Mouse (Mus musculus) ES-E14 (cell line): ENCODE results near the gene Prss23. TPM values are rescaled to one million over a fixed set of nuclear protein-coding genes. Genes with fewer than 3 reads are reported as not detected.

Experiments used
- DNase-seq: peaks from one replicate; pipeline ENCODE4 v3.0.0-alpha.2; 2013; ENCODE audit warnings: low read depth, low spot score
- H3K27ac ChIP-seq: 2 replicates; pipeline ENCODE4 v1.5.1; 2012; ENCODE audit warnings: low read depth, mild to moderate bottlenecking, low read length, moderate library complexity, mixed read lengths; ENCODE audit not compliant: poor library complexity, insufficient read depth, severe bottlenecking
- H3K36me3 ChIP-seq: 2 replicates; pipeline ENCODE4 v1.6.1; 2012; ENCODE audit warnings: mild to moderate bottlenecking, low read length, moderate library complexity, mixed read lengths; ENCODE audit not compliant: control insufficient read depth, poor library complexity, insufficient read depth, severe bottlenecking
- H3K4me1 ChIP-seq, 2 experiments: fragments of 150-350 bp in 1 of 2; sonication (generic) in 1 of 2; 2 replicates each; pipeline ENCODE4 v1.6.1; 2012; ENCODE audit warnings: low read length in 2 of 2, mild to moderate bottlenecking in 1 of 2, mixed read lengths in 1 of 2; ENCODE audit not compliant: control insufficient read depth in 2 of 2, insufficient read depth in 2 of 2, poor library complexity in 1 of 2
- H3K4me3 ChIP-seq, 2 experiments: fragments of 150-350 bp in 1 of 2; sonication (generic) in 1 of 2; 2 replicates each; pipeline ENCODE4 v1.5.1; 2012; ENCODE audit warnings: low read length in 2 of 2, low read depth in 1 of 2, mild to moderate bottlenecking in 1 of 2, mixed read lengths in 1 of 2; ENCODE audit not compliant: insufficient read depth in 1 of 2, poor library complexity in 1 of 2, severe bottlenecking in 1 of 2
- H3K9ac ChIP-seq: 2 replicates; pipeline ENCODE4 v1.6.1; 2012; ENCODE audit warnings: low read depth, mild to moderate bottlenecking, low read length, mixed read lengths; ENCODE audit not compliant: poor library complexity, insufficient read depth, severe bottlenecking
- H3K9me3 ChIP-seq: fragments of 150-350 bp; sonication (generic); 2 replicates; pipeline ENCODE4 v1.6.1; 2012; ENCODE audit warnings: low read depth, mild to moderate bottlenecking, low read length; ENCODE audit not compliant: control insufficient read depth, insufficient read depth
- CHD2 ChIP-seq: IDR thresholded peaks from 2 replicates; pipeline ENCODE4 v1.6.1; 2014; ENCODE audit warnings: mild to moderate bottlenecking, low read depth, low read length, inconsistent platforms
- HCFC1 ChIP-seq: IDR thresholded peaks from 2 replicates; pipeline ENCODE4 v1.6.1; 2012; ENCODE audit warnings: low read length, inconsistent platforms, borderline replicate concordance; ENCODE audit not compliant: insufficient read depth
- MAFK ChIP-seq: IDR thresholded peaks from 2 replicates; pipeline ENCODE4 v1.6.1; 2014; ENCODE audit warnings: mild to moderate bottlenecking, low read depth, low read length, inconsistent platforms; ENCODE audit not compliant: insufficient read depth
- ZC3H11A ChIP-seq: IDR thresholded peaks from 2 replicates; pipeline ENCODE4 v1.6.1; 2012; ENCODE audit warnings: low read depth, mild to moderate bottlenecking, inconsistent platforms, low read length, borderline replicate concordance
- ZNF384 ChIP-seq: IDR thresholded peaks from 2 replicates; pipeline ENCODE4 v1.6.1; 2012; ENCODE audit warnings: low read depth, low read length, inconsistent platforms
- in situ Hi-C, 2 experiments: fragments of 600-800 bp; cut with MboI; formaldehyde crosslinking; loops; one replicate each; pipeline ENCODE4 v1.15.1; 2025; ENCODE audit warnings: low sequenced_read_pairs in 2 of 2, inconsistent platforms in 1 of 2; ENCODE audit not compliant: unreplicated experiment in 2 of 2
- total RNA-seq: library from RNA; depleted of rRNA; stranded (reverse); fragments of 300-350 nt; gene quantifications from 2 replicates; pipeline ENCODE4 v1.2.3, GENCODE M21; 2012

Gene Prss23
- total RNA-seq, 1 experiment: 126 TPM

DNA sequence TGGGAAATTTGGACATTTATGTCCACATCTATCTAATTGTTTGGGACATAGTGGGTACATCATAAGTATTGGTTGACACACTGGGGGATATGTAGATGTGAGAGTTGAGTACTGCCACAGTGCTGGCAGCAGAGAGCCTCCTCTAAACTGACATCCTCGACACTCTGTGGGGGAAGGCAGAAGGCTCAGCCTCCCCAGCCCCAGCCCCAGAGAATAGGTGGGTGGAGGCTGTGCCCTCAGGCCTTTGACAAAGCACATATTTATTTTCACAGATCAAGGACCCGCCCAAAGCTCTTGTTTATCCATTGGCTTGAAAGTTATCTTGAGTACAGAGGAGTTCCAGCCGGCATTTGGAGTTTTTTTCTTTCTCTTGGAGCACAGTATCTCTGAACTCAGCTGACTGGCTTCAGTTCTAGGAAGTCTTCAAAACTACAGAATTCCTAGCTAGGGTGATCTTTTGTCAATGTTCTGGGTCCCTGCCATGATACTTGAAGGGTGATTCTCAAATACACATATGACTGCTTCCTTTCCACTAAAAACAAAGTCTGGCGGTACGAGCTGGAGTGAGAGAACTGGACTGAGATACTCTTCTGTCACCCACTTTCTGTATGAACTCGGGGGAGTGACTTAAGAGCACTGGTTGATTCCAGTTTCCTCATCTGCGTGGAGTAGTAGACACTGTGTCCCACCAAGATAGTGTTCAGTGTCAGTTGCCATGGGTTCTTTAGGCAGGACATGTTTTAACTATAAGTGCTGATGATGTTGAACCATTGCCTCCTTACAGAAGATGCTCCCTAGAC, 43.0 kb downstream of the Prss23 start:
- in situ Hi-C loops: no loop called here
- no peak overlapping the region for H3K4me3 ChIP-seq
- TF ChIP-seq HCFC1 (no peak), CHD2 (no peak), ZNF384 (no peak), ZC3H11A (no peak), MAFK (no peak)
- DNase-seq: no peak
- H3K36me3 ChIP-seq: no peaks in the 10 kb centered on the region
- H3K4me1 ChIP-seq: no peaks in the 10 kb centered on the region
- H3K9ac ChIP-seq: no peak overlapping the region
- H3K27ac ChIP-seq: no peak overlapping the region
- H3K9me3 ChIP-seq: no peaks in the 10 kb centered on the region; the same call in 1 of the 2 replicates

DNA sequence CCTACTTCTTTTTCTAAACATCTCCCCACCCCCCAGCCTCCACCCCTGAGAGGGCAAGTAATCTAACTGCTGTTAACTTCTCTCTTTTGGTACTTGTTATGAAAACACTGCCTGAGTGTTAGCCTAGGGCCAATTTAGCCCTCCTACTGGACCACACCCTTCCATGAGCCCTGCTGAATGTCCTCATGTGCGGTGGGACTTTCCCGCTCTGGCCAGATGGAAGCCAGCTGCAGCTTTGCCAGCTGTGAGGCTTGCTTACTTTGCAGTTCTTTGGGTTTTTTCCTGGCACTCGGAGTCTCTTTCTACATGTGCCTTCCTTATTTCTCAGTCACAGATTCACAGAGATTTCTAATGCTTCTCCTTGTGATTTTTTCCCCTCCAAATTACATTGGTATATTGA, 45.3 kb downstream of the Prss23 start:
- no peak overlapping the region for H3K4me3 ChIP-seq
- no peaks in the 10 kb centered on the region for H3K36me3 ChIP-seq
- no peak overlapping the region for H3K9ac ChIP-seq
- TF ChIP-seq MAFK (0 out of 2 replicates have a peak, but pooled peaks have one; percentile 3), ZNF384 (no peak)
- no peak for DNase-seq
- in situ Hi-C loops: no loop called here
- no peak overlapping the region; the same call in 1 of the 2 replicates for H3K27ac ChIP-seq
- H3K4me1 ChIP-seq: no peaks in the 10 kb centered on the region
- no peaks in the 10 kb centered on the region; the same call in 1 of the 2 replicates for H3K9me3 ChIP-seq

DNA sequence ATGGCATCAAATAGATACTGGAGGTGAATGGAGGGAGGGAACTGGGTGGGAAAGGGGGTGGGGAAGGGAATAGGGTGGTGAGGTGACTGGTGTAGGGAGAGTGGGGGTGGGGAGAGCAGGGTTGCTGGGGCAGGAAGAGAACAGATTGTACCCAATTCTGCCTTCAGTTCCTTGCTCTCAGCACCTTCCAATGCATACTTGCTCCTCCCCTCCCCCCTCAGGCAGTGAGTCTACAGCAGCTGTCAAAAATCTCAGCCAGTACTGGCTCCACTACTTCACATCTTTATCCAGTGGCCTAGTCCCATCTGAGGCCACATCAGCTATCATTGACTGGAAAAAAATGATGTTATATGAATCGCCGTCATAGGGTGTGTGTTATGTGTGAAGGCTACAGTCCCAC, 48.5 kb downstream of the Prss23 start:
- TF ChIP-seq HCFC1: no peak
- TF ChIP-seq MAFK: no peak
- TF ChIP-seq ZC3H11A: no peak
- no peak for TF ChIP-seq CHD2
- TF ChIP-seq ZNF384: no peak
- in situ Hi-C loops: no loop called here
- Histone ChIP-seq H3K9me3 (no peaks in the 10 kb centered on the region), H3K4me3 (no peak overlapping the region), H3K9ac (no peak overlapping the region), H3K36me3 (no peaks in the 10 kb centered on the region), H3K27ac (no peak overlapping the region), H3K4me1 (no peaks in the 10 kb centered on the region)
- DNase-seq: no peak

DNA sequence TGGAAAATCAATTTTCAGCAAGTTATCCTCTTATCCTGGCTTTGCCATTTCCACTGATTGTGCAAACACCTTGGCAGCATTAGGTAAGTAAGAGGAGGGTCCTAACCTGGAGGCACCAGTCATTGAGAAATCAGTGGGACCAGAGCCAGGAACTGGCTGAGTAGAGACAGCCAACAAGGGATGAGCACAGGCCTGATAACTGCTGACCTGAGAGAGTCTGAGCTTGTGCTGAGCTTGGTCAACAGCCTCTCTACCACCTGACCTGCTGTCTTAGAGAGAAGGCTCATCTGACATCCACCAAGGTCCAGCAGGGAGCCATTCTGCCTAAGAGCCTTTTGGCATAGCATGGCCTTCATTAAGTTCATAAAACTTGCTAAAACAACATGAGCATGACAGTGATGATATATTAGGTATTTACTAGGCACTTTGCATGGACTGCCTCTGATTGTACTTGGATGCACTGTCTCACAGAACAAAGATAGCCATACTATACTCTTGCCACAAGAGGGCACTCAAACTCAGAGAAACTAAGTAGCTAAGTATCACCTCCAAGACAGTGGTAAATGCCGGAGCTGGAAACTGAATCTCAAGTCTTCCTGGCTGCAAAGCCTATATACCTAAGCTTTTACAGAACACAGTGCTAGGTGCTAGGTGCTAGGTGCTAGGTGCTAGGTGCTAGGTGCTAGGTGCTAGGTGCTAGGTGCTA, 49.5 kb downstream of the Prss23 start:
- Histone ChIP-seq H3K27ac (no peak overlapping the region), H3K9me3 (no peaks in the 10 kb centered on the region), H3K4me3 (no peak overlapping the region), H3K4me1 (no peaks in the 10 kb centered on the region), H3K36me3 (no peaks in the 10 kb centered on the region), H3K9ac (no peak overlapping the region)
- DNase-seq: peak; percentile 64
- TF ChIP-seq HCFC1 (no peak), MAFK (no peak), CHD2 (no peak), ZC3H11A (peak; percentile 88)
- in situ Hi-C loops: no loop called here
